Mouse (Mus musculus) E14TG2a.4 (cell line): ENCODE data around the gene Polg.

Source experiments
- H3K27me3 ChIP-seq: 2 replicates; pipeline ENCODE4 v1.6.1; 2014; ENCODE audit warnings: low read length, control low read depth; ENCODE audit not compliant: insufficient read depth
- H3K36me3 ChIP-seq: 2 replicates; pipeline ENCODE4 v1.6.1; 2014; ENCODE audit warnings: low read length, control low read depth; ENCODE audit not compliant: insufficient read depth
- H3K4me1 ChIP-seq: replicated peaks from 2 replicates; pipeline ENCODE4 v1.6.1; 2014; ENCODE audit warnings: low read depth, low read length, control low read depth
- H3K4me3 ChIP-seq: replicated peaks from 2 replicates; pipeline ENCODE4 v1.5.1; 2014; ENCODE audit warnings: mild to moderate bottlenecking, low read length
- H3K9me3 ChIP-seq: 2 replicates; pipeline ENCODE4 v1.6.1; 2014; ENCODE audit warnings: low read length, control low read depth
- CTCF ChIP-seq: conservative IDR thresholded peaks from 2 replicates; pipeline ENCODE4 v1.5.1; 2014; ENCODE audit warnings: low read length
- NANOG ChIP-seq: IDR thresholded peaks from 2 replicates; pipeline ENCODE4 v1.6.1; 2014; ENCODE audit warnings: borderline replicate concordance, low read length, mixed read lengths
- POU5F1 ChIP-seq: IDR thresholded peaks from 2 replicates; pipeline ENCODE4 v1.6.1; 2014; ENCODE audit warnings: low read length, borderline replicate concordance

Polg gene

GRCm38 (mm10) chr7:79505376-79505775 is 39.2 kb upstream of the Polg start:
- H3K36me3 ChIP-seq = no peaks in the 10 kb centered on the region
- H3K27me3 ChIP-seq = peaks cover 100% of the 10 kb centered on the region
- TF ChIP-seq POU5F1 (no peak), CTCF (no peak), NANOG (no peak)
- peaks cover 72% of the 10 kb centered on the region for H3K4me1 ChIP-seq
- H3K4me3 ChIP-seq = peak overlapping the region; percentile 79
- H3K9me3 ChIP-seq = no peaks in the 10 kb centered on the region; the same call in 1 of the 2 replicates

GRCm38 (mm10) chr7:79504723-79505122 is 38.6 kb upstream of the Polg start:
- peak overlapping the region; percentile 79 for H3K4me3 ChIP-seq
- no peaks in the 10 kb centered on the region for H3K36me3 ChIP-seq
- H3K27me3 ChIP-seq = peaks cover 100% of the 10 kb centered on the region
- peaks cover 73% of the 10 kb centered on the region for H3K4me1 ChIP-seq
- TF ChIP-seq POU5F1 (no peak), NANOG (no peak), CTCF (no peak)
- H3K9me3 ChIP-seq = no peaks in the 10 kb centered on the region; the same call in 1 of the 2 replicates

GRCm38 (mm10) chr7:79503656-79504250 is 37.6 kb upstream of the Polg start:
- TF ChIP-seq NANOG = no peak
- no peak for TF ChIP-seq POU5F1
- TF ChIP-seq CTCF = no peak
- no peaks in the 10 kb centered on the region; the same call in 1 of the 2 replicates for H3K9me3 ChIP-seq
- no peaks in the 10 kb centered on the region for H3K36me3 ChIP-seq
- H3K27me3 ChIP-seq = peaks cover 100% of the 10 kb centered on the region
- peaks cover 73% of the 10 kb centered on the region for H3K4me1 ChIP-seq
- no peak overlapping the region for H3K4me3 ChIP-seq

- no peaks in the 10 kb centered on the region; the same call in 1 of the 2 replicates for H3K9me3 ChIP-seq
- no peak overlapping the region for H3K4me3 ChIP-seq
- peaks cover 74% of the 10 kb centered on the region for H3K4me1 ChIP-seq
- peaks cover 100% of the 10 kb centered on the region for H3K27me3 ChIP-seq
- no peaks in the 10 kb centered on the region for H3K36me3 ChIP-seq
- TF ChIP-seq NANOG (no peak), POU5F1 (no peak), CTCF (no peak)
Observed at GRCm38 (mm10) chr7:79503103-79503455, 36.9 kb upstream of the Polg start.

GRCm38 (mm10) chr7:79502152-79503102 is 36.3 kb upstream of the Polg start:
- no peaks in the 10 kb centered on the region for H3K36me3 ChIP-seq
- H3K4me3 ChIP-seq = no peak overlapping the region
- H3K27me3 ChIP-seq = peaks cover 98% of the 10 kb centered on the region
- H3K9me3 ChIP-seq = no peaks in the 10 kb centered on the region; the same call in 1 of the 2 replicates
- peaks cover 74% of the 10 kb centered on the region for H3K4me1 ChIP-seq
- no peak for TF ChIP-seq CTCF
- no peak for TF ChIP-seq NANOG
- no peak for TF ChIP-seq POU5F1

GRCm38 (mm10) chr7:79501581-79502031 is 35.4 kb upstream of the Polg start:
- peaks cover 74% of the 10 kb centered on the region for H3K4me1 ChIP-seq
- H3K4me3 ChIP-seq = no peak overlapping the region
- TF ChIP-seq POU5F1 (no peak), NANOG (no peak), CTCF (no peak)
- H3K36me3 ChIP-seq = no peaks in the 10 kb centered on the region
- no peaks in the 10 kb centered on the region; the same call in 1 of the 2 replicates for H3K9me3 ChIP-seq
- peaks cover 98% of the 10 kb centered on the region for H3K27me3 ChIP-seq

- Histone ChIP-seq H3K4me1 (peaks cover 70% of the 10 kb centered on the region), H3K36me3 (no peaks in the 10 kb centered on the region), H3K4me3 (no peak overlapping the region), H3K9me3 (no peaks in the 10 kb centered on the region; the same call in 1 of the 2 replicates), H3K27me3 (peaks cover 98% of the 10 kb centered on the region)
- no peak for TF ChIP-seq POU5F1
- TF ChIP-seq CTCF = no peak
- TF ChIP-seq NANOG = no peak
Observed at GRCm38 (mm10) chr7:79500681-79501306, 34.6 kb upstream of the Polg start.
